Mouse (Mus musculus) olfactory bulb, adult 2 months (tissue): ENCODE measurements at regions not wholly inside any gene's neighbourhood (a gene's known extent, or its start where the extent isn't known, plus 50 kb on each side); places are given as distances from the start of the nearest gene placed in this dataset.
"Not testable (repeated sequence)": the region's sequence is repeated elsewhere in the genome, so short reads cannot be mapped to it uniquely, and the experiment has no call there.

Experiments used
- CTCF ChIP-seq: fragments of 200-500 bp; IDR thresholded peaks from 2 replicates; pipeline ENCODE4 v1.5.1; 2012; ENCODE audit warnings: low read depth, mild to moderate bottlenecking, low read length, moderate library complexity; ENCODE audit not compliant: insufficient read depth
- POLR2A ChIP-seq: fragments of 200-500 bp; IDR thresholded peaks from 2 replicates; pipeline ENCODE4 v1.6.1; 2012; ENCODE audit warnings: mild to moderate bottlenecking, low read depth, low read length, moderate library complexity; ENCODE audit not compliant: insufficient read depth

DNA sequence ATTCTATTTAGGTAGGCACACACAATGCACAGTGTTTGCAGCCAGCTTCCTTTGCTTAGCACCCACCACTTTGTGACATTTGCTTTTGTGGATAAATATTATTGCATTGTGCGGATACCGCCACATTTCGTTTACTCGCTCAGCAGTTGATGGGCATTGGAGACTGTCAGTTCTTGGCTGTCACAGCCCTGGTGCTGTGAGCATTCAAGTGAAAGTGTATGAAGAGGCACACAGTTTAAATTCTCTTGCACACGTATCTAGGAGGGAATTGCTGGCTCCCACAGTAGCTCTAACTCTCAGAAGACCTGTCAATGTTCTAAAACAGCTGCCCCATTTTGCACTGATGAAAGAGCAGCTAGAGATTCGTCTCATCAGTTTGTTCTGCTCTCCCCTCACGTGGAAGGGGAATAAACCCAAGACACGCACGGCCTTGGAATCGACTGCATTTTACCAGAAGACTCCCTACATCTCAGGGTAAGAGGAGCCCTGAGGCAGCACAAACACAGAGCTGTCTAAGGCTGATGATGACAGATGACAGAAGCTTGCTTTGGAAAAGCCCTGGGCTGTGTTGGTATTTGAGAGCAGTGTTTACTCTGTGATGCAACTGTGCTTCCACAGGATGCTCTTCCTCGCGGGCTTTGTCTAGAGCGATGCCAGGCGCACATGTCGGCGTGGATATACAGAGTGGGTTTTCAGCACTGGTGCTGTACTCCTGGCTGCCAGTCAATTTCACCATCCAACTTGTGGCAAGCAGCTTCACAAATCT lies 136.6 kb upstream of the Rasgrp1 start:
- not testable (repeated sequence) for TF ChIP-seq POLR2A, CTCF
